Mouse (Mus musculus): ENCODE measurements at regions not wholly inside any gene's neighbourhood (a gene's known extent, or its start where the extent isn't known, plus 50 kb on each side); places are given as distances from the start of the nearest gene placed in this dataset.

DNA sequence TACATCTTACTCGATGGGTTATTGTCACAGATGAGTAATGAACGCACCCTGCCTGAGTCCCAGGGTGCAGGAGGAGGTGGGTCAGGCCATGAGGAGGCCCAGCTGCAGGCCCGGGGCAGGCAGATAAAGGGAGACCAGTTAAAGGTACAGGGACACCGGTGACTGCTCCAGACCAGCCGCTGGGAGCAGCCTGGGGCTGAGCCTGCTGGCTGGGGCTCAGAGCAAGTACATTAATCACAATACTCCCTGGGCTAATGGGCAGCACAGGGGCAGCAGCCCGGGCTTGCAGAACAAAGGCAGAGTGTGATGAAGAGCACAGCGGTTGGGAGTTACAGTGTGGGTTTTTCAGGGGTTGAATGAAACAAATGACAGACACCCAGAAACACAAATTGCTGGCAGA lies 154.4 kb upstream of the Rnf219 start:
- TF ChIP-seq EP300 (IDR thresholded peaks at IDR 0.05): no peak
- no peak for TF ChIP-seq CTCF (IDR thresholded peaks at IDR 0.05)
